Mouse (Mus musculus): ENCODE data around the gene Cfap97.

DNA sequence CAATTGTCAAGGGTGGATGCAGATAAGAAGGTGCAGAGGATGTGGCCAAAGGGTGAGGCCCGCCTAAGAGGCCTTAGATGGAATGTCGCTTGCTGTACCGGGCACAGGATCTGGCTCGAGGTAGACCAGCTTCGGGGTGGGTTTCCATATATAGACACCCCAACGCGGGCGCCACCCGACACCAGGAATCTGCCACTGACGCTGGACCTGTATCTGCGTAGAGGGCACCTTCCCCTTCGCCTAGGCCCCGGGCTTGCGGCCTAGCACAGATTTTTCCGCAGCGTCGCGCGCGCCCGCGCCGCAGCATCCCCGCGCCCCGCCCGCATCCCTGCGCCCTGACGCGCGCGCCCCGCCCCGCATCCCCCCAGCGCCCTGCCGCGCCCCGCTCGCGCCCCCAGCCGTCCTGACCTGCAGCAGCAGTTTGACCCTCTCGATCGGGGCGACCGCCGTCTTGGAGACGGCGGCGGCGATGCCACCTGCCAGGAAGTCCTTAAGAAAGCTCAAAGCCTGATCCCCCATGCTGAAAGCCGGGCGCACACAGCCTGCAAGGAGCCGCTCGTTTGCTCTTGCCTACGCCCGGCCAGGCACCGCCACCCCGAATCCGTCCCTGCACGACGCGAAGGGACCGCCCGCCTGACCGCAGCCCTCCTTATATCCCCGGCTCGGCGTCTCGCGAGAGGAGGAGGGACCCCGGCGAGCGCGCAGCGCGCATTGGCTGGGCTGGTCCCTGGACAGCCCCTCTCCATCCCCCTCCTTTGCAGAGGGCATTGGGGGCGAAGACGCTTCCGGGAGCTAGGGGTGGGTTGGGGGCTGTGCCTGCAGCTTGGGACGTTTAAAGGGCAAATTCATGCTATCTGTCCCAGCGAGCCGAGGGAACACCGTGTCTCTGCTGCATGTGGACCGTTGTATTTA is 59.1 kb downstream of the Cfap97 start, which contains the start of gene Slc25a4:
- TF ChIP-seq RCOR1 (IDR thresholded peaks at IDR 0.05; ENCODE audit: low read depth, low read length) (no peak), BHLHE40 (IDR thresholded peaks at IDR 0.05; ENCODE audit: borderline replicate concordance, low read depth, low read length) (no peak), GABPA (IDR thresholded peaks at IDR 0.05; ENCODE audit: low read depth, low read length) (no peak), MAFK (IDR thresholded peaks at IDR 0.05; ENCODE audit: borderline replicate concordance, low read depth, low read length) (no peak), POLR2A (IDR thresholded peaks at IDR 0.05; ENCODE audit: control insufficient read depth in 1 of 2, insufficient read depth in 1 of 2, low read depth in 1 of 2, low read length in 2 of 2, poor library complexity in 1 of 2) (peak; percentile 97 to 99), E2F4 (IDR thresholded peaks at IDR 0.05; ENCODE audit: borderline replicate concordance, low read depth, low read length) (no peak), ZC3H11A (IDR thresholded peaks at IDR 0.05; ENCODE audit: low read depth, low read length) (no peak), CTCF (IDR thresholded peaks at IDR 0.05 in 2 of 3, conservative IDR thresholded peaks at IDR 0.05 in 1 of 3; ENCODE audit: control insufficient read depth in 1 of 3, insufficient read depth in 1 of 3, low read depth in 2 of 3, low read length in 3 of 3, poor library complexity in 1 of 3, severe bottlenecking in 1 of 3) (peak in 1 of 3 experiments; percentile 23; a peak in 1 of 6 replicates), MXI1 (IDR thresholded peaks at IDR 0.05; ENCODE audit: low read depth, low read length) (peak; percentile 87), EP300 (IDR thresholded peaks at IDR 0.05; ENCODE audit: low read depth in 1 of 2, low read length in 2 of 2) (0 out of 4 replicates have a peak, but pooled peaks of 1 of the 2 experiments have one; percentile 28), USF1 (IDR thresholded peaks at IDR 0.05; ENCODE audit: low read depth, low read length) (no peak), MAZ (IDR thresholded peaks at IDR 0.05; ENCODE audit: low read depth, low read length) (peak; percentile 97), RAD21 (IDR thresholded peaks at IDR 0.05; ENCODE audit: low read depth, low read length) (no peak), SMC3 (IDR thresholded peaks at IDR 0.05; ENCODE audit: low read depth, low read length) (no peak)

Measured in MEL (cell line).